Comparison of ENCODE assay signal across 9 mouse cellular contexts in genomic region chr8:48842035-48842434, GRCm38 (mm10). TPM values are rescaled to one million over a fixed set of nuclear protein-coding genes. Genes with fewer than 3 reads are reported as not detected.
DNase-seq lines count a peak whose midpoint lies in the region; ATAC-seq and TF ChIP-seq lines count a peak whose summit lies in the region.
"Had no signal": no experiment of that assay in that cellular context is flagged by ENCODE, and none has a peak within 500 bp of the region (broad histone marks: within the 10 kb centered on the region; RNA-seq: fewer than 3 reads in every experiment).

No protein-coding gene starts in this region.

- no peaks in the 10 kb centered on the region for H3K9me3 ChIP-seq in heart, postnatal 0 days (replicated peaks; ENCODE audit: control insufficient read depth, low read length)
- H3K9me3 ChIP-seq in embryonic facial prominence, embryonic 15.5 days (replicated peaks), result no peaks in the 10 kb centered on the region
- no peaks in the 10 kb centered on the region for H3K9me3 ChIP-seq in intestine, embryonic 16.5 days (ENCODE audit: control insufficient read depth, low read length)
- no peaks in the 10 kb centered on the region for H3K9me3 ChIP-seq in midbrain, postnatal 0 days (ENCODE audit: low read length)

- H3K4me2 ChIP-seq in heart, postnatal 0 days (ENCODE audit: low read depth, low read length), result peak overlapping the region; percentile 72
- peak overlapping the region; percentile 84 for H3K4me2 ChIP-seq in embryonic facial prominence, embryonic 15.5 days (replicated peaks)
- H3K4me2 ChIP-seq in intestine, embryonic 16.5 days (ENCODE audit: low read depth, low read length), result peak overlapping the region; percentile 91
- peak overlapping the region; percentile 96 for H3K4me2 ChIP-seq in midbrain, postnatal 0 days (ENCODE audit: low read depth, low read length, poor library complexity, severe bottlenecking)

- DNase-seq in heart, postnatal 0 days (ENCODE audit: low spot score), result no peak
- DNase-seq in heart, adult 11 months, result no peak
- DNase-seq in midbrain, postnatal 0 days (ENCODE audit: low spot score), result no peak
- no peak for DNase-seq in ovary, postnatal 36 days (ENCODE audit: low spot score)
- DNase-seq in embryo, embryonic 10.5 days (ENCODE audit: low spot score), result no peak
- DNase-seq in layer of hippocampus, adult 11-12 months (ENCODE audit: low spot score), result no peak
- DNase-seq: thymus, postnatal 14 days had no signal

- TF ChIP-seq CTCF in heart, postnatal 0 days (IDR thresholded peaks at IDR 0.05; ENCODE audit: low read depth), result no peak
- no peak for TF ChIP-seq CTCF in midbrain, postnatal 0 days (IDR thresholded peaks at IDR 0.05)

- no peak overlapping the region for H3K9ac ChIP-seq in heart, postnatal 0 days (replicated peaks; ENCODE audit: low read depth, low read length)
- peak overlapping the region; percentile 71; the same call in 1 of the 2 replicates for H3K9ac ChIP-seq in embryonic facial prominence, embryonic 15.5 days
- peak overlapping the region; percentile 85; the same call in 1 of the 2 replicates for H3K9ac ChIP-seq in intestine, embryonic 16.5 days (ENCODE audit: low read depth, low read length)
- 0 out of 2 replicates have a peak overlapping the region, but pooled peaks have one; percentile 45 for H3K9ac ChIP-seq in midbrain, postnatal 0 days (replicated peaks; ENCODE audit: low read length, poor library complexity, severe bottlenecking)

- WGBS in heart, postnatal 0 days, result 6% methylated on average over 4 of the region's 4 CpGs
- WGBS in embryonic facial prominence, embryonic 15.5 days, result 8% methylated on average over 4 of the region's 4 CpGs
- WGBS in intestine, embryonic 16.5 days, result 12% methylated on average over 4 of the region's 4 CpGs
- 4% methylated on average over 4 of the region's 4 CpGs for WGBS in midbrain, postnatal 0 days

- no peak for TF ChIP-seq EP300 in heart, postnatal 0 days (IDR thresholded peaks at IDR 0.05; ENCODE audit: low read depth)

- H3K4me1 ChIP-seq in heart, postnatal 0 days (ENCODE audit: control insufficient read depth, insufficient read depth), result peaks cover 6% of the 10 kb centered on the region; the same call in 1 of the 2 replicates
- peaks cover 20% of the 10 kb centered on the region for H3K4me1 ChIP-seq in embryonic facial prominence, embryonic 15.5 days
- peaks cover 17% of the 10 kb centered on the region for H3K4me1 ChIP-seq in intestine, embryonic 16.5 days (ENCODE audit: control insufficient read depth, insufficient read depth, low read length)
- peaks cover 9% of the 10 kb centered on the region; the same call in 1 of the 2 replicates for H3K4me1 ChIP-seq in midbrain, postnatal 0 days (ENCODE audit: insufficient read depth, low read length)

- H3K27me3 ChIP-seq in heart, postnatal 0 days (ENCODE audit: control insufficient read depth, insufficient read depth, low read length), result peaks cover 76% of the 10 kb centered on the region
- H3K27me3 ChIP-seq in embryonic facial prominence, embryonic 15.5 days, result peaks cover 13% of the 10 kb centered on the region
- no peaks in the 10 kb centered on the region for H3K27me3 ChIP-seq in intestine, embryonic 16.5 days (replicated peaks; ENCODE audit: control insufficient read depth, insufficient read depth, low read length)
- 0 out of 2 replicates have a peak, but pooled peaks cover 6% of the 10 kb centered on the region for H3K27me3 ChIP-seq in midbrain, postnatal 0 days (ENCODE audit: insufficient read depth, low read length)

- H3K4me3 ChIP-seq in heart, postnatal 0 days (ENCODE audit: low read depth, low read length), result peak overlapping the region; percentile 70
- H3K4me3 ChIP-seq in embryonic facial prominence, embryonic 15.5 days (replicated peaks), result peak overlapping the region; percentile 82
- H3K4me3 ChIP-seq in intestine, embryonic 16.5 days (ENCODE audit: low read length), result peak overlapping the region; percentile 88
- peak overlapping the region; percentile 89 for H3K4me3 ChIP-seq in midbrain, postnatal 0 days (ENCODE audit: low read depth, low read length)

- ATAC-seq in heart, postnatal 0 days (ENCODE audit: insufficient read depth, low read depth), result no peak
- no peak for ATAC-seq in embryonic facial prominence, embryonic 15.5 days (ENCODE audit: insufficient number of reproducible peaks, low FRiP score, low TSS enrichment, low read depth)
- no peak for ATAC-seq in intestine, embryonic 16.5 days
- ATAC-seq in midbrain, postnatal 0 days (ENCODE audit: low FRiP score), result no peak

- no peak overlapping the region for H3K27ac ChIP-seq in heart, postnatal 0 days (ENCODE audit: low read depth)
- no peak overlapping the region for H3K27ac ChIP-seq in embryonic facial prominence, embryonic 15.5 days (replicated peaks)
- H3K27ac ChIP-seq in intestine, embryonic 16.5 days (ENCODE audit: low read length), result 0 out of 2 replicates have a peak overlapping the region, but pooled peaks have one; percentile 87
- H3K27ac ChIP-seq in midbrain, postnatal 0 days (ENCODE audit: low read depth, low read length), result no peak overlapping the region

- H3K36me3 ChIP-seq in heart, postnatal 0 days (replicated peaks; ENCODE audit: control insufficient read depth, insufficient read depth, low read length), result no peaks in the 10 kb centered on the region
- no peaks in the 10 kb centered on the region for H3K36me3 ChIP-seq in embryonic facial prominence, embryonic 15.5 days
- no peaks in the 10 kb centered on the region for H3K36me3 ChIP-seq in intestine, embryonic 16.5 days (ENCODE audit: control insufficient read depth, insufficient read depth, low read length)
- no peaks in the 10 kb centered on the region for H3K36me3 ChIP-seq in midbrain, postnatal 0 days (ENCODE audit: insufficient read depth, low read length)

RNA-seq across cellular contexts. Expression of gene Tenm3, which starts 1.7 kb away (rescaled TPM):
- 4.2 and 17.2 TPM in 2 replicates for total RNA-seq in heart, postnatal 0 days (2014; rRNA removed; ENCODE audit: low replicate concordance)
- polyA plus RNA-seq in heart, postnatal 0 days (2015; fragmentation: Nextera tagmentation; extraction: Ambion mirVana), result 1.5 and 1.6 TPM in 2 replicates
- polyA plus RNA-seq in embryonic facial prominence, embryonic 15.5 days (2015; fragmentation: Nextera tagmentation; extraction: Ambion mirVana), result 41.9 and 42.9 TPM in 2 replicates
- 10.5 and 11.3 TPM in 2 replicates for polyA plus RNA-seq in intestine, embryonic 16.5 days (2015; fragmentation: Nextera tagmentation; extraction: Ambion mirVana)
- 160 and 184 TPM in 2 replicates for total RNA-seq in midbrain, postnatal 0 days (2014; rRNA removed)
- 22.9 and 25.0 TPM in 2 replicates for polyA plus RNA-seq in midbrain, postnatal 0 days (2015; fragmentation: Nextera tagmentation; extraction: Ambion mirVana)
